Mouse (Mus musculus) cortical plate, adult 2 months (tissue): ENCODE data around the gene Anxa10.

Source experiments
- CTCF ChIP-seq: fragments of 200-500 bp; IDR thresholded peaks from 2 replicates; pipeline ENCODE4 v1.5.1; 2011; ENCODE audit warnings: mild to moderate bottlenecking, control low read depth, low read length; ENCODE audit not compliant: insufficient read depth; ENCODE audit errors: extremely low read depth
- POLR2A ChIP-seq: fragments of 200-500 bp; IDR thresholded peaks from 2 replicates; pipeline ENCODE4 v1.6.1; 2011; ENCODE audit warnings: mild to moderate bottlenecking, low read length, control low read depth; ENCODE audit not compliant: insufficient read depth; ENCODE audit errors: extremely low read depth

DNA sequence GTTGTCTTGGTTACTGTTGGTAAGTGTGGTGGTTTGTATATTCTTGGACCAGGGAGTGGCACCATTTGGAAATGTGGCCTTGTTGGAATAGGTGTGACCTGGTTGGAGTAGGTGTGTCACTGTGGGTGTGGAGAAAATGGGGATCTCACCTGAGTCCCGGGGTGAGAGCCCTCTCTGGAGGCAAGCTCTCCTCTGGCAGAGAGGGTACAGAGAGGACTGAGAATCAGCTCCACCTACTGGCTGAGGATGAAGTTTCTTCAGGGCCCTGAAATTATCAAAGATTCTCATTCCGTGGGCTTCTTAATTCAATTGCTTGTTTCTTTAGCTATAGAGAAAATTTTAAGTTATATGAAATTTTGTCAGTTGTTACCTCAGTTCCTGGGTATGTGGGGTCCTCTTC lies 76.1 kb downstream of the Anxa10 start:
- no peak; the same call in 1 of the 2 replicates for TF ChIP-seq CTCF
- no peak for TF ChIP-seq POLR2A
